Mouse (Mus musculus) intestine, postnatal 0 days (tissue): ENCODE data around the gene Ndrg2. TPM values are rescaled to one million over a fixed set of nuclear protein-coding genes. Genes with fewer than 3 reads are reported as not detected.

Source experiments
- ATAC-seq: fragments of 200-750 bp; cut with Nextera tagmentation; 2 replicates; pipeline ENCODE4 v1.8.0; 2017; ENCODE audit warnings: mild to moderate bottlenecking, moderate TSS enrichment, moderate library complexity
- H3K27ac ChIP-seq: fragments of 300-500 bp; sonication (generic); 2 replicates; pipeline ENCODE4 v1.5.1; 2014; ENCODE audit warnings: mild to moderate bottlenecking, low read depth, low read length, moderate library complexity
- H3K27me3 ChIP-seq: fragments of 300-500 bp; sonication (generic); replicated peaks from 2 replicates; pipeline ENCODE4 v1.6.1; 2014; ENCODE audit warnings: low read length, mixed read lengths; ENCODE audit not compliant: control insufficient read depth, insufficient read depth
- H3K36me3 ChIP-seq: fragments of 300-500 bp; sonication (generic); 2 replicates; pipeline ENCODE4 v1.6.1; 2014; ENCODE audit warnings: mild to moderate bottlenecking, moderate library complexity; ENCODE audit not compliant: control insufficient read depth, insufficient read depth
- H3K4me1 ChIP-seq: fragments of 300-500 bp; sonication (generic); replicated peaks from 2 replicates; pipeline ENCODE4 v1.6.1; 2014; ENCODE audit warnings: antibody characterized with exemption, low read length, mixed read lengths; ENCODE audit not compliant: control insufficient read depth, insufficient read depth
- H3K4me2 ChIP-seq: fragments of 300-500 bp; sonication (generic); replicated peaks from 2 replicates; pipeline ENCODE4 v1.6.1; 2014; ENCODE audit warnings: low read depth, mild to moderate bottlenecking, moderate library complexity
- H3K4me3 ChIP-seq: fragments of 300-500 bp; sonication (generic); 2 replicates; pipeline ENCODE4 v1.5.1; 2014; ENCODE audit warnings: low read depth, low read length
- H3K9ac ChIP-seq: fragments of 300-500 bp; sonication (generic); 2 replicates; pipeline ENCODE4 v1.6.1; 2014; ENCODE audit warnings: mild to moderate bottlenecking, low read depth, low read length
- H3K9me3 ChIP-seq: fragments of 300-500 bp; sonication (generic); 2 replicates; pipeline ENCODE4 v1.6.1; 2016; ENCODE audit warnings: mixed run types; ENCODE audit not compliant: control insufficient read depth
- CTCF ChIP-seq: sonication (generic); IDR thresholded peaks from 2 replicates; pipeline ENCODE4 v1.5.1; 2016; ENCODE audit warnings: low read depth, mild to moderate bottlenecking, control low read depth, antibody characterized with exemption, moderate library complexity
- WGBS: fragments of 180-500 bp; shearing (Covaris S2); extraction: QIAGEN DNeasy Blood & Tissue Kit; methylation state at CpG from one replicate; pipeline ENCODE4 v1.1.7; 2014; 5-methylcytosine and 5-hydroxymethylcytosine counted together
- polyA plus RNA-seq: library from polyadenylated mRNA; unstranded; fragments of >200 nt; fragmentation: Nextera tagmentation; extraction: Ambion mirVana; gene quantifications from 2 replicates; pipeline ENCODE4 v1.2.1, GENCODE M21; 2015

The Ndrg2 gene
- polyA plus RNA-seq, 1 experiment from 2014 or later, result 27.1 TPM

DNA sequence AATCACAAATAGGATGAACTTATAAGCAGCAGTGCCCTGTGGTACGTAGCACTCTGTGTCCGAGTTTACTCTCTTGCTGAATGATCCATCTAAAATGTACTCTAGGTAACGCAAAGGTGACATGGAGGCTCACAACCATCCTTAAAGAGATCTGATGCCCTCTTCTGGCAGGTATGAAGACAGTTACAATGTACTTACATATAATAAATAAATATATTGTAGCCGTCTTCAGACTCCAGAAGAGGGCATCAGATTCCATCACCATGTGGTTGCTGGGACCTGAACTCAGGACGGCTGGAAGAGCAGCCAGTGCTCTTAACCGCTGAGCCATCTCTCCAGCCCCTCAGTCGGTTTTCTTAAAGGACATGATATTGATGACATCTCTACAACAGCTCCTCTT lies 9.3 kb downstream of the Ndrg2 start:
- Histone ChIP-seq H3K27ac (no peak overlapping the region), H3K4me2 (no peak overlapping the region), H3K9ac (no peak overlapping the region), H3K4me3 (no peak overlapping the region), H3K36me3 (peaks cover 9% of the 10 kb centered on the region; the same call in 1 of the 2 replicates), H3K9me3 (no peaks in the 10 kb centered on the region), H3K4me1 (no peaks in the 10 kb centered on the region), H3K27me3 (no peaks in the 10 kb centered on the region)
- 68% methylated on average over 7 of the region's 7 CpGs for WGBS
- ATAC-seq, result no peak
- TF ChIP-seq CTCF, result peak; percentile 63

DNA sequence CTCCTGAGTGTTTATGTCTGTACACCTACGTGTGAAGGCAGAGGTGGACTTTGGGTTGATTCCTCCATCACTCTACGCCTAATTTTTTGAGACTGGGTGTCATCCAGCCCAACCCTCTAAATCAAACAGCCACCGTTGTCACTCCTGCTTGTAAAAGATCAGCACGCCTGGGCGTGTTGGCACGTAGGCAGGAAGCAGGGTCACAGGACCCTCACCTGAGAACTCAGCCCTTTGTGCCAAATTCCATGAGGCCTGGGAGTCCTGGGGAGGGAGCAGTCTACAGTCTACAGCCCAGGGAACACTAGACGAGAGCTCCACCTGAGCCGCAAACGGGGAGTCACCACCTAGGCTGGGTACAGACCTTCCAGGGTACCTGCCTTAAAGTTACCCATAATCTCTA lies 10.2 kb downstream of the Ndrg2 start:
- TF ChIP-seq CTCF, result no peak
- 49% methylated on average over 9 of the region's 9 CpGs for WGBS
- Histone ChIP-seq H3K9ac (no peak overlapping the region), H3K4me2 (no peak overlapping the region), H3K36me3 (peaks cover 7% of the 10 kb centered on the region; the same call in 1 of the 2 replicates), H3K4me1 (no peaks in the 10 kb centered on the region), H3K27me3 (no peaks in the 10 kb centered on the region), H3K9me3 (no peaks in the 10 kb centered on the region), H3K4me3 (no peak overlapping the region), H3K27ac (no peak overlapping the region)
- ATAC-seq, result no peak

DNA sequence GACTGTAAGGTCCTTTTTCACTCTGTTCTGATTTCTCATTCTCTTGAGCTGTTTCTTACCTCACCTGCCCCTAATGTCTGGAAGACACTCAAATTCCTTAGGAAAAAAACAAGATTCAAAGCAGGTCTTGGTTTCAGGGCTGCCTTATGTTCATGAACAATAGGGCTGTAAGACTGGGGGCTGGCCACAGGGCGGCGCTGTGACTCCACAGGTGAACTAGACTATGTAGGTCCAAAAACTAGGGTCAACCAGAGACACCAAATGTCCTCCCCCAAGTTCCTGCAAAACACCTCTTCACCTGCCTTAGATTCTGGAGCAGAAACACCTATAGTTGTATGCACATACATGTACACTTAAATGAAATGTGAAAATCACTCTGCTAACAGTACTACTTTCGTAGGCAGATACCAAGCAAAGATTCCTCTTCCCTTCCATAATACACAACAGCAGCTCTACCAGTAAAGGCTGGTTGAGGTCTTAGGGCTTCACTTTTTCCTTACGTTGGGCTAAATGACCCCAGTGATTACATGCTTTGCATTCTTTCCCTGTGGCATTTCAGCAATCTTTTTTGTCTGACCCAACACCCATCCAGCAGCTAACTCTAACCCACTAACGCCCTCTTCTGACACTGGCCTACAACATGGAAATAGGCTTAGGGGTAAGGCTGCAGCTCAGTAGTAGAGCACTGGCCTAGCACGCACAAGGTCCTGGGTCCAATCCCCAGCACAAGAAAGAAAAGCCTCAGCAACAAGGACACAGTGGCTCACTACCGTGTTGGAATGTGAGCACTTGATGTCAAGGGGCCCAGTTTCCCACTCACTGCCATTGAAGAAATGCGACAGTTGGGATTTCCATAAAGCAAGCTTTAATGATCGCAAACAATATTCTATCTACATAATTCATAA lies 10.9 kb downstream of the Ndrg2 start:
- Histone ChIP-seq H3K27ac (no peak overlapping the region), H3K27me3 (no peaks in the 10 kb centered on the region), H3K4me1 (no peaks in the 10 kb centered on the region), H3K4me3 (no peak overlapping the region), H3K9me3 (no peaks in the 10 kb centered on the region), H3K4me2 (no peak overlapping the region), H3K9ac (no peak overlapping the region), H3K36me3 (0 out of 2 replicates have a peak, but pooled peaks cover 7% of the 10 kb centered on the region)
- TF ChIP-seq CTCF, result peak; percentile 95
- 51% methylated on average over 9 of the region's 9 CpGs for WGBS
- ATAC-seq, result 0 out of 2 replicates have a peak, but pooled peaks have one; percentile 50

GRCm38 (mm10) chr14:51899351-51899750 lies 14.6 kb downstream of the Ndrg2 start:
- no peak overlapping the region for H3K27ac ChIP-seq
- H3K27me3 ChIP-seq, result no peaks in the 10 kb centered on the region
- peaks cover 6% of the 10 kb centered on the region; the same call in 1 of the 2 replicates for H3K36me3 ChIP-seq
- no peak overlapping the region for H3K9ac ChIP-seq
- H3K9me3 ChIP-seq, result no peaks in the 10 kb centered on the region
- no peak for ATAC-seq
- WGBS, result 91% methylated on average over 1 of the region's 1 CpGs
- TF ChIP-seq CTCF, result no peak
- H3K4me2 ChIP-seq, result no peak overlapping the region
- no peak overlapping the region for H3K4me3 ChIP-seq
- no peaks in the 10 kb centered on the region for H3K4me1 ChIP-seq

GRCm38 (mm10) chr14:51896539-51897170 lies 17.3 kb downstream of the Ndrg2 start:
- Histone ChIP-seq H3K4me2 (0 out of 2 replicates have a peak overlapping the region, but pooled peaks have one; percentile 35), H3K27me3 (no peaks in the 10 kb centered on the region), H3K4me1 (no peaks in the 10 kb centered on the region), H3K9me3 (no peaks in the 10 kb centered on the region), H3K9ac (no peak overlapping the region), H3K27ac (no peak overlapping the region), H3K4me3 (no peak overlapping the region), H3K36me3 (peaks cover 15% of the 10 kb centered on the region)
- no peak for TF ChIP-seq CTCF
- WGBS, result 46% methylated on average over 8 of the region's 8 CpGs
- peak; percentile 55 for ATAC-seq

- Histone ChIP-seq H3K27me3 (no peaks in the 10 kb centered on the region), H3K4me2 (peak overlapping the region; percentile 35; the same call in 1 of the 2 replicates), H3K4me3 (no peak overlapping the region), H3K9me3 (no peaks in the 10 kb centered on the region), H3K36me3 (peaks cover 22% of the 10 kb centered on the region), H3K4me1 (no peaks in the 10 kb centered on the region), H3K9ac (no peak overlapping the region), H3K27ac (no peak overlapping the region)
- no peak for ATAC-seq
- TF ChIP-seq CTCF, result no peak
- 44% methylated on average over 6 of the region's 6 CpGs for WGBS
Measured at GRCm38 (mm10) chr14:51896019-51896418, 17.9 kb downstream of the Ndrg2 start.
